Mouse (Mus musculus) limb, embryonic 10.5 days (tissue): ENCODE measurements around the gene Cdk5rap2. TPM values are rescaled to one million over a fixed set of nuclear protein-coding genes. Genes with fewer than 3 reads are reported as not detected.

Experiments used
- DNase-seq: peaks from one replicate; pipeline ENCODE4 v3.0.0-alpha.2; 2017; ENCODE audit warnings: low spot score
- H3K27ac ChIP-seq: fragments of 300-500 bp; sonication (generic); 2 replicates; pipeline ENCODE4 v1.5.1; 2016; ENCODE audit warnings: mild to moderate bottlenecking
- H3K27me3 ChIP-seq: fragments of 300-500 bp; sonication (generic); 2 replicates; pipeline ENCODE4 v1.6.1; 2016; ENCODE audit warnings: low read depth, mild to moderate bottlenecking; ENCODE audit not compliant: poor library complexity, severe bottlenecking
- H3K36me3 ChIP-seq: fragments of 300-500 bp; sonication (generic); 2 replicates; pipeline ENCODE4 v1.6.1; 2016; ENCODE audit warnings: mild to moderate bottlenecking, moderate library complexity
- H3K4me1 ChIP-seq: fragments of 300-500 bp; sonication (generic); 2 replicates; pipeline ENCODE4 v1.6.1; 2016
- H3K4me3 ChIP-seq: fragments of 300-500 bp; sonication (generic); 2 replicates; pipeline ENCODE4 v1.5.1; 2016; ENCODE audit warnings: mild to moderate bottlenecking, moderate library complexity
- H3K9me3 ChIP-seq: fragments of 300-500 bp; sonication (generic); replicated peaks from 2 replicates; pipeline ENCODE4 v1.6.1; 2016; ENCODE audit warnings: mild to moderate bottlenecking
- whole genome bisulfite sequencing: fragments of 180-500 bp; shearing (Covaris S2); methylation state at CpG from one replicate; pipeline ENCODE4 v1.1.7; 2016; 5-methylcytosine and 5-hydroxymethylcytosine counted together
- polyA plus RNA-seq: library from polyadenylated mRNA; unstranded; fragments of >200 nt; fragmentation: Nextera tagmentation; extraction: Ambion mirVana; gene quantifications from 2 replicates; pipeline ENCODE4 v1.2.1, GENCODE M21; 2016

Gene Cdk5rap2
- polyA plus RNA-seq: 25.3 and 31.6 TPM in 2 replicates

- no peaks in the 10 kb centered on the region for H3K27me3 ChIP-seq
- WGBS: under 1% methylated on average over 55 of the region's 55 CpGs
- peak; percentile 94 for DNase-seq
- H3K4me3 ChIP-seq: peak within 1 kb of the TSS; percentile 72
- no peaks in the 10 kb centered on the region for H3K9me3 ChIP-seq
- H3K27ac ChIP-seq: peak within 1 kb of the TSS; percentile 96
- H3K4me1 ChIP-seq: peaks cover 27% of the 10 kb centered on the region
- peaks cover 13% of the 10 kb centered on the region for H3K36me3 ChIP-seq
These were observed at the start of gene Cdk5rap2 for GRCm38 (mm10) chr4:70409994-70410721. Cdk5rap2 (minus strand) TSS chr4:70410443.

- no peaks in the 10 kb centered on the region for H3K36me3 ChIP-seq
- no peak overlapping the region for H3K27ac ChIP-seq
- WGBS: 91% methylated on average over 3 of the region's 3 CpGs
- no peaks in the 10 kb centered on the region for H3K27me3 ChIP-seq
- H3K4me3 ChIP-seq: no peak overlapping the region
- DNase-seq: no peak
- H3K9me3 ChIP-seq: no peaks in the 10 kb centered on the region
- no peaks in the 10 kb centered on the region for H3K4me1 ChIP-seq
These were observed 41.9 kb upstream of the Cdk5rap2 start for GRCm38 (mm10) chr4:70452161-70452560.

- no peaks in the 10 kb centered on the region for H3K9me3 ChIP-seq
- no peak overlapping the region for H3K4me3 ChIP-seq
- H3K4me1 ChIP-seq: no peaks in the 10 kb centered on the region
- no peaks in the 10 kb centered on the region for H3K36me3 ChIP-seq
- 1% methylated on average over 2 of the region's 2 CpGs for WGBS
- no peaks in the 10 kb centered on the region for H3K27me3 ChIP-seq
- peak; percentile 38 for DNase-seq
- no peak overlapping the region for H3K27ac ChIP-seq
These were observed 41.5 kb upstream of the Cdk5rap2 start for GRCm38 (mm10) chr4:70451750-70452149.

- Histone ChIP-seq H3K4me3 (no peak overlapping the region), H3K36me3 (no peaks in the 10 kb centered on the region), H3K9me3 (no peaks in the 10 kb centered on the region), H3K27ac (no peak overlapping the region), H3K27me3 (no peaks in the 10 kb centered on the region), H3K4me1 (no peaks in the 10 kb centered on the region)
- DNase-seq: no peak
- WGBS: 92% methylated on average over 1 of the region's 1 CpGs
These were observed 39.4 kb upstream of the Cdk5rap2 start for GRCm38 (mm10) chr4:70449668-70450067.

GRCm38 (mm10) chr4:70446774-70447173 lies 36.5 kb upstream of the Cdk5rap2 start:
- no peaks in the 10 kb centered on the region for H3K4me1 ChIP-seq
- WGBS: 96% methylated on average over 3 of the region's 3 CpGs

GRCm38 (mm10) chr4:70420202-70420601 lies 10.0 kb upstream of the Cdk5rap2 start:
- 81% methylated on average over 2 of the region's 2 CpGs for WGBS

More at GRCm38 (mm10) chr4:70446774-70447173, 36.5 kb upstream of the Cdk5rap2 start:
- Histone ChIP-seq H3K27me3 (no peaks in the 10 kb centered on the region), H3K36me3 (no peaks in the 10 kb centered on the region), H3K4me3 (no peak overlapping the region), H3K27ac (no peak overlapping the region), H3K9me3 (no peaks in the 10 kb centered on the region)
- DNase-seq: no peak

GRCm38 (mm10) chr4:70412126-70412525 lies 1.9 kb upstream of the Cdk5rap2 start:
- Histone ChIP-seq H3K4me3 (no peak overlapping the region), H3K27ac (no peak overlapping the region), H3K27me3 (no peaks in the 10 kb centered on the region), H3K4me1 (peaks cover 27% of the 10 kb centered on the region), H3K9me3 (no peaks in the 10 kb centered on the region), H3K36me3 (peaks cover 4% of the 10 kb centered on the region; the same call in 1 of the 2 replicates)
- 26% methylated on average over 2 of the region's 2 CpGs for WGBS
- no peak for DNase-seq

More at GRCm38 (mm10) chr4:70420202-70420601, 10.0 kb upstream of the Cdk5rap2 start:
- DNase-seq: no peak
- Histone ChIP-seq H3K9me3 (no peaks in the 10 kb centered on the region), H3K27ac (no peak overlapping the region), H3K27me3 (no peaks in the 10 kb centered on the region), H3K36me3 (no peaks in the 10 kb centered on the region), H3K4me1 (no peaks in the 10 kb centered on the region), H3K4me3 (no peak overlapping the region)

GRCm38 (mm10) chr4:70409456-70409855 lies 787 bp downstream of the Cdk5rap2 start:
- Histone ChIP-seq H3K9me3 (no peaks in the 10 kb centered on the region), H3K4me3 (peak overlapping the region; percentile 72), H3K27me3 (no peaks in the 10 kb centered on the region), H3K4me1 (peaks cover 27% of the 10 kb centered on the region), H3K36me3 (peaks cover 19% of the 10 kb centered on the region), H3K27ac (peak overlapping the region; percentile 96)
- no peak for DNase-seq
- WGBS: 30% methylated on average over 9 of the region's 9 CpGs

GRCm38 (mm10) chr4:70402109-70402819 lies 8.0 kb downstream of the Cdk5rap2 start:
- Histone ChIP-seq H3K9me3 (no peaks in the 10 kb centered on the region), H3K27me3 (no peaks in the 10 kb centered on the region), H3K27ac (no peak overlapping the region), H3K4me1 (no peaks in the 10 kb centered on the region), H3K4me3 (no peak overlapping the region), H3K36me3 (peaks cover 78% of the 10 kb centered on the region)
- 81% methylated on average over 9 of the region's 9 CpGs for WGBS
- DNase-seq: no peak

- 88% methylated on average over 5 of the region's 5 CpGs for WGBS
- DNase-seq: no peak
- peaks cover 80% of the 10 kb centered on the region for H3K36me3 ChIP-seq
These were observed 10.8 kb downstream of the Cdk5rap2 start for GRCm38 (mm10) chr4:70399476-70399875.

GRCm38 (mm10) chr4:70399074-70399473 lies 11.2 kb downstream of the Cdk5rap2 start:
- WGBS: 88% methylated on average over 2 of the region's 2 CpGs
- Histone ChIP-seq H3K9me3 (no peaks in the 10 kb centered on the region), H3K27me3 (no peaks in the 10 kb centered on the region), H3K36me3 (peaks cover 82% of the 10 kb centered on the region), H3K4me1 (no peaks in the 10 kb centered on the region), H3K27ac (no peak overlapping the region), H3K4me3 (no peak overlapping the region)
- DNase-seq: no peak

More at GRCm38 (mm10) chr4:70399476-70399875, 10.8 kb downstream of the Cdk5rap2 start:
- Histone ChIP-seq H3K27me3 (no peaks in the 10 kb centered on the region), H3K4me1 (no peaks in the 10 kb centered on the region), H3K27ac (no peak overlapping the region), H3K9me3 (no peaks in the 10 kb centered on the region), H3K4me3 (no peak overlapping the region)

GRCm38 (mm10) chr4:70398088-70398487 lies 12.2 kb downstream of the Cdk5rap2 start:
- no peaks in the 10 kb centered on the region for H3K27me3 ChIP-seq
- DNase-seq: no peak
- no peak overlapping the region for H3K4me3 ChIP-seq
- H3K4me1 ChIP-seq: no peaks in the 10 kb centered on the region
- 82% methylated on average over 4 of the region's 4 CpGs for WGBS
- peaks cover 84% of the 10 kb centered on the region for H3K36me3 ChIP-seq
- H3K27ac ChIP-seq: no peak overlapping the region
- no peaks in the 10 kb centered on the region for H3K9me3 ChIP-seq

- 90% methylated on average over 5 of the region's 5 CpGs for WGBS
- no peak overlapping the region for H3K27ac ChIP-seq
These were observed 13.5 kb downstream of the Cdk5rap2 start for GRCm38 (mm10) chr4:70396701-70397100.

More at GRCm38 (mm10) chr4:70396701-70397100, 13.5 kb downstream of the Cdk5rap2 start:
- H3K27me3 ChIP-seq: no peaks in the 10 kb centered on the region
- H3K9me3 ChIP-seq: no peaks in the 10 kb centered on the region
- H3K36me3 ChIP-seq: peaks cover 83% of the 10 kb centered on the region
- H3K4me1 ChIP-seq: no peaks in the 10 kb centered on the region
- no peak for DNase-seq
- H3K4me3 ChIP-seq: no peak overlapping the region
